Mouse (Mus musculus): ENCODE results near the gene Sfr1.

DNA sequence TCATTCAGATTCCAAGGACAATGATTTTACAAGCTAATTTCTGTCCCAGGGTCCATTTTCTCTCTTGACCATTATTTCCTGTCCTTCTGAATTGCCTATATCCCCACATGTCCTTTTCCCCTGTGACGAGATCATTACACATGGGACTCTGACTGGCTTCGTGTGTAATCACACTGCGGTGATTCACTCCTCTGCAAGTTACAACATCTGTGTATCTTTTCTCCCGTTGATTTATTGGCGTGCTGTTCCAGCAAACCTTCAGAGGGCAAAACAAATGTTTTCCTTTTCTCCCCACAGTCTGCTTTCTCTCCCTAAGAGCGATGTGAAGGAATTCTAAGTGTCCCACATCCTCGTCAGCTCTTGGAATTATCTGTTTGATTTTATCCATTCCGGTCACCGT, 31.7 kb upstream of the Sfr1 start:
- TF ChIP-seq CTCF (IDR thresholded peaks at IDR 0.05; ENCODE audit: borderline replicate concordance, control insufficient read depth, extremely low read depth, insufficient read depth, low read length, poor library complexity) (no peak), POLR2A (IDR thresholded peaks at IDR 0.05; ENCODE audit: control insufficient read depth, extremely low read depth, insufficient read depth, low read length, poor library complexity) (no peak)

Measured in thymus, adult 2 months (tissue).